Mouse (Mus musculus) stomach, embryonic 14.5 days (tissue): ENCODE data around the gene Troap. TPM values are rescaled to one million over a fixed set of nuclear protein-coding genes. Genes with fewer than 3 reads are reported as not detected.

Source experiments
- ATAC-seq: fragments of 200-750 bp; cut with Nextera tagmentation; 2 replicates; pipeline ENCODE4 v1.8.0; 2017; ENCODE audit warnings: low read depth, moderate TSS enrichment; ENCODE audit not compliant: insufficient number of reproducible peaks, insufficient read depth, low FRiP score
- H3K27ac ChIP-seq: fragments of 300-500 bp; sonication (generic); 2 replicates; pipeline ENCODE4 v1.5.1; 2014; ENCODE audit warnings: mild to moderate bottlenecking, low read length, moderate library complexity, mixed read lengths
- H3K27me3 ChIP-seq: fragments of 300-500 bp; sonication (generic); 2 replicates; pipeline ENCODE4 v1.6.1; 2014; ENCODE audit warnings: low read length, control low read depth, mixed read lengths; ENCODE audit not compliant: control insufficient read depth, insufficient read depth
- H3K36me3 ChIP-seq: fragments of 300-500 bp; sonication (generic); 2 replicates; pipeline ENCODE4 v1.6.1; 2014; ENCODE audit warnings: mild to moderate bottlenecking, control low read depth, low read length, moderate library complexity, mixed read lengths; ENCODE audit not compliant: control insufficient read depth, insufficient read depth
- H3K4me1 ChIP-seq: fragments of 300-500 bp; sonication (generic); 2 replicates; pipeline ENCODE4 v1.6.1; 2014; ENCODE audit warnings: low read length, control low read depth, mixed read lengths; ENCODE audit not compliant: control insufficient read depth, insufficient read depth
- H3K4me2 ChIP-seq: fragments of 300-500 bp; sonication (generic); replicated peaks from 2 replicates; pipeline ENCODE4 v1.6.1; 2014; ENCODE audit warnings: low read depth, low read length, control low read depth
- H3K4me3 ChIP-seq: fragments of 300-500 bp; sonication (generic); 2 replicates; pipeline ENCODE4 v1.5.1; 2014; ENCODE audit warnings: low read depth, low read length, control low read depth
- H3K9ac ChIP-seq: fragments of 300-500 bp; sonication (generic); replicated peaks from 2 replicates; pipeline ENCODE4 v1.6.1; 2014; ENCODE audit warnings: low read depth, mild to moderate bottlenecking, control low read depth, low read length, moderate library complexity, mixed read lengths
- H3K9me3 ChIP-seq: fragments of 300-500 bp; sonication (generic); 2 replicates; pipeline ENCODE4 v1.6.1; 2016; ENCODE audit warnings: low read depth, low read length, control low read depth; ENCODE audit not compliant: control insufficient read depth
- WGBS: fragments of 180-500 bp; shearing (Covaris S2); extraction: QIAGEN DNeasy Blood & Tissue Kit; methylation state at CpG from one replicate; pipeline ENCODE4 v1.1.7; 2014; 5-methylcytosine and 5-hydroxymethylcytosine counted together
- polyA plus RNA-seq: library from polyadenylated mRNA; unstranded; fragments of >200 nt; fragmentation: Nextera tagmentation; extraction: Ambion mirVana; gene quantifications from 2 replicates; pipeline ENCODE4 v1.2.1, GENCODE M21; 2014

Gene Troap
- polyA plus RNA-seq, 1 experiment from 2014 or later: 24.6 TPM

DNA sequence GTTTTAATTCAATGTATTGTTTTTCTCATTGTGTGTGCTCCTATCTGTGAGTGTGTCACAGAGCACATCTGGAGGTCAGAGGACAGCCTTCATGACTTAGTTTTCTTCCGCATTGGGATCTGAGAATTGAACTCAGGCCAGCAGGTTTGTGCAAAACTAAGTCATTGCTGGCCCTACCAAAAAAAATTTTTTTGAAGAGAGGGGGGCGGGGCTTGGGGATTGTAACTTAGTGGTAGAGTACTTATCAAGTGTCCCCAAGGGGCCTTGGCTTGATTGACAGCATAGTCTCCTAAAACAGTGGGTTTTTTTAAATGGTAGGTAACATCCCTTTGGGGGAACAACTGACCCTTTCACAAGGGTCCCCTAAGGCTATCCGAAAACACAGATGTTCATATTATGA is 36.8 kb downstream of the Troap start:
- no peak overlapping the region for H3K4me3 ChIP-seq
- H3K27me3 ChIP-seq: no peaks in the 10 kb centered on the region
- no peak overlapping the region for H3K9ac ChIP-seq
- 85% methylated on average over 3 of the region's 3 CpGs for WGBS
- H3K27ac ChIP-seq: no peak overlapping the region
- no peak for ATAC-seq
- H3K9me3 ChIP-seq: no peaks in the 10 kb centered on the region
- no peak overlapping the region for H3K4me2 ChIP-seq
- H3K36me3 ChIP-seq: no peaks in the 10 kb centered on the region
- H3K4me1 ChIP-seq: no peaks in the 10 kb centered on the region

DNA sequence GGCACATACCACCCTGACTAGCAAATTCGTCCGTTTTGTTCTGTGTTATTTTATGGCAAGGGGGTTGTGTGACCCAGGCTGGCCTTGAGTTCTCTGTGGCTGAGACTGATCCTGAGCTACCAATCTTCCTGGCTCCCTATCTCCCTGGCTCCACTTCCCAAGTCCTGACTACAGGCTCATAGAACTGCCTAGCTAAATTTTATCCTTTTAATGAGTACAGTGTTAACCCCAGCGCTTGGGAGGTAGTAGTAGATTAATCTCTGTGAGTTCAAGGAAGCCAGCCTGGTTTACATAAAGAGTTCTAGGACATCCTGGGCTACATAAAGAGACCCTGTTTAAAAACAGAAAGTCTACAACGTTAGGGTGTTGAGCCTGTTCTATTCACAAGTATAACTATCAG is 37.4 kb downstream of the Troap start:
- H3K4me3 ChIP-seq: no peak overlapping the region
- WGBS: 51% methylated on average over 4 of the region's 4 CpGs
- H3K9ac ChIP-seq: no peak overlapping the region
- no peak for ATAC-seq
- H3K4me2 ChIP-seq: no peak overlapping the region
- H3K27ac ChIP-seq: no peak overlapping the region
- H3K27me3 ChIP-seq: no peaks in the 10 kb centered on the region
- H3K36me3 ChIP-seq: no peaks in the 10 kb centered on the region
- no peaks in the 10 kb centered on the region for H3K9me3 ChIP-seq
- H3K4me1 ChIP-seq: no peaks in the 10 kb centered on the region

DNA sequence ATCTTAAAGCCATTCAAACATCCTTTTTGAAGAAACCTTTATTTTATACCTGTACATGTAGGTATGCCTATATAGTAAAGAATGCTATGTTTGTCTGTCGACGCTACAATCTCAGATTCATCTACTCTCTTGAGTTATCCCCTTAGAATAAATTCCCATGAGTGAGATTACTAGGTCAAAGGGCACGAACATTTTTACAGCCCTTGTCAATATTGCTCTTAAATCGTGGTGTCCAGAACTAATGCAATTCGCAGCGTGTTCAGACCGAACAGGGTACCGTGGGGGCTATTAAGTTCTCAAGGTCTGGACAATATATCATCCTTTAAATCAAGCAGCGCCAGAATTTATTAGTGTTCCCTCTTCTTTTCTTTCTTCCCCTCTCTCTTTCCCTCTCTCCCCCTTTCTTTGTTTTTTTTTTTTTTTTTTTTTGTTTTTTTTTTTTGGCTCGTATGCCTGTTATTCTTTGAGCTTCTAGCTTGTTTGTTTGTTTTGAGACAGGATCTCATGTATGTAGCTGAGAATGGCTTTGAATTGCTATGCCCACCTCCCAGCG is 38.5 kb downstream of the Troap start:
- 54% methylated on average over 11 of the region's 11 CpGs for WGBS
- Histone ChIP-seq H3K27me3 (no peaks in the 10 kb centered on the region), H3K4me3 (no peak overlapping the region), H3K36me3 (no peaks in the 10 kb centered on the region), H3K9ac (no peak overlapping the region), H3K9me3 (no peaks in the 10 kb centered on the region), H3K4me2 (no peak overlapping the region), H3K4me1 (no peaks in the 10 kb centered on the region), H3K27ac (no peak overlapping the region)
- ATAC-seq: no peak

DNA sequence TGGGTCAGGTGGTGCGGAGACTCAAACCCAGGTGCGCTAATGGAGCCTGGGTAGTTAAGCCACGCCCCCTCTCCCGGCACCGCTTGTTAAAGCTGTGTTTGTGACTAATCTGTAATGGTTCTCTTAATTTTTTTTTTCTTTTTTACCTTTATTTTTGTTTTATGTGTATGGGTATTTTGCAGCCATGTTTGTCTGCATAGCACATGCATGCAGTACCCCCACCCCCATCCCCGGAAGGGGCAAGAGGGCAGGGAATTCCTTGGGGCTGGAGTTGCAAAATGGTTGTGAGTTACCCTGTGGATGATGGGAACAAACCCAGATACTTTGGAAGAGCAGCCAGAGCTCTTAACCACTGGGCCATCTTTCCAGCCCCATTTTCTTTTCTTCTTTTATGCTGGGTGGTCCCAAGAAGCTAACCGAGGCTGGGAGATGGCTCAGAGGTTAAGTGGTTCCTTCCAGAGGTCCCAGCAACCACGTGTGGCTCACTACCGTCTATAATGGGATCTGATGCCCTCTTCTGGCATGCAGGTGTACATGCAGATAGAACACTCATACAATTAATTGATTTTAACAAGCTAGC is 39.1 kb downstream of the Troap start:
- Histone ChIP-seq H3K4me3 (no peak overlapping the region), H3K36me3 (no peaks in the 10 kb centered on the region), H3K9ac (no peak overlapping the region), H3K4me2 (no peak overlapping the region), H3K27ac (no peak overlapping the region), H3K27me3 (no peaks in the 10 kb centered on the region), H3K9me3 (no peaks in the 10 kb centered on the region), H3K4me1 (no peaks in the 10 kb centered on the region)
- 8% methylated on average over 9 of the region's 9 CpGs for WGBS
- ATAC-seq: no peak

DNA sequence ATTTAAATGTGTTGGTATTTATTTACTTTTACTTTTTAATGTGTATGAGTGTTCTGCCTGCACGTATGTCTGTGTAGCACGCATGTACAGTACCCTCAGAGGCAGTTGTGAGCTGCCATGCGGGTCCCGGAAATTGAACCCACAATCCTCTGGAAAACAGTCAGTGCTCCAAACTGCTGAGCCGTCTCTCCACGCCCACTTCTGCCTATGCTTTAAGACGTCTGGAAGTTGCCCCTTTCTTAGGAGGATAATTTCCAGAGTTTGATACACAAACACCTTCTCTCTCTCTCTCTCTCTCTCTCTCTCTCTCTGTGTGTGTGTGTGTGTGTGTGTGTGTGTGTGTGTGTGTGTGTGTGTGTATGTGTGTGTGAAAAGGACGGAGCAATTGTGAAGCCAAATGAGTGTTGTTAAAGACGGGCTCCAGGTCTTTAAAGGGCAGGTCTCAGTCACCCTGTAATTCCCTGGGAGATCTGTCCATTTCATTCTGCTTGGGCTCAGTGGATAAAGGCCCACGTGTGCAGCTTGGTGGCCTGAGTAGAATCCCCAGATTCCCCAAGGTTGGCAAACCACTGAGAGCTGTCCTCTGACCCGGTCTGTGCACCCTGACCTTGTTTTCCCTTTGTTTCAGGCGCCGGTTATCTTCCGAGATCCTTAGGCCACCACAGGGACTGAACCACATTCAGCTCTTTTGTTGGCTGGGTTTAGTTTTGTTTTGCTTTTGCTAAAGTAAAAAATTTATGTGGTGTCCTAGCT is 40.1 kb downstream of the Troap start:
- H3K4me3 ChIP-seq: no peak overlapping the region
- no peaks in the 10 kb centered on the region for H3K36me3 ChIP-seq
- H3K27me3 ChIP-seq: no peaks in the 10 kb centered on the region
- no peak overlapping the region for H3K27ac ChIP-seq
- H3K9ac ChIP-seq: no peak overlapping the region
- H3K4me2 ChIP-seq: no peak overlapping the region
- no peaks in the 10 kb centered on the region for H3K9me3 ChIP-seq
- WGBS: 52% methylated on average over 14 of the region's 14 CpGs
- no peak for ATAC-seq
- no peaks in the 10 kb centered on the region for H3K4me1 ChIP-seq

DNA sequence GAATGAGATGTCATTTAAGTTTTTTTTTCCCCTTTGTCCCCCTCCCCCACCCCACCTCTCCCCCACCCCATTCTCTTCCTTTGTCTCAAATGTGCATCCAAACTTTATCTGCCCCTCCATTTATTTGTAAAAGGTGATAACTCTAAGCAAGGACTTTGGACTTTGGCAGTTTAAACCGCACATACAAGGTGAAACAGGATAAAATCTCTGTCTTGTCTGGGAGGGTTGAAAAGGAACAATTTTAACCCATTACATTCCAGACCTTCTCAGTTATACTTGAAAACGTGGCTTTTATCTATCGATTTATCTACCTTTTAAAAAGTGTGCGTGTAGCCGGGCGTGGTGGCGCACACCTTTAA is 40.7 kb downstream of the Troap start:
- H3K4me2 ChIP-seq: no peak overlapping the region
- no peak overlapping the region for H3K27ac ChIP-seq
- no peak overlapping the region for H3K9ac ChIP-seq
- H3K4me3 ChIP-seq: no peak overlapping the region
- no peak for ATAC-seq
- 74% methylated on average over 7 of the region's 7 CpGs for WGBS
- no peaks in the 10 kb centered on the region for H3K4me1 ChIP-seq
- no peaks in the 10 kb centered on the region for H3K27me3 ChIP-seq
- no peaks in the 10 kb centered on the region for H3K9me3 ChIP-seq
- no peaks in the 10 kb centered on the region for H3K36me3 ChIP-seq

DNA sequence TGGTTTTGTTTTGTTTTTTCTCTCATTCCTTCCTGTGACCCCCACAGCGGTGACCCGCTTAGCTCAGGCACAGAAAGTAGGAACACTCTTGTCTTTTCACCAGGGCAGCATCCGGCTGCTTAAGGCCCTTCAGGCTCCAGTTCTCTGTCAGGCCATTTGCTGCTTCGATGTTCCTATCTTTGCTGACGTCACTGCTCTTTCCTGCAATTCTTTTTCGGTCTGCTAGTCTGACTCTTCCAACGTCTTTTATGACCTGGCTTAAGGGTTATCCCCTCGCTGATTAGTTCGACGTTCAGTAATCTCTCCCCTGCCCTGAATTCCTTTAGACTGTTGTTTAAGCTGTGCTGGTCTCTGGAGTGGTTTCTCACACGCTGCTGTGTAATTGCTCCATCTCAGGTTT is 42.2 kb downstream of the Troap start:
- no peaks in the 10 kb centered on the region for H3K27me3 ChIP-seq
- H3K4me3 ChIP-seq: no peak overlapping the region
- no peak overlapping the region for H3K4me2 ChIP-seq
- H3K36me3 ChIP-seq: no peaks in the 10 kb centered on the region
- no peak overlapping the region for H3K27ac ChIP-seq
- H3K4me1 ChIP-seq: no peaks in the 10 kb centered on the region
- H3K9me3 ChIP-seq: no peaks in the 10 kb centered on the region
- no peak for ATAC-seq
- 46% methylated on average over 11 of the region's 11 CpGs for WGBS
- H3K9ac ChIP-seq: no peak overlapping the region

DNA sequence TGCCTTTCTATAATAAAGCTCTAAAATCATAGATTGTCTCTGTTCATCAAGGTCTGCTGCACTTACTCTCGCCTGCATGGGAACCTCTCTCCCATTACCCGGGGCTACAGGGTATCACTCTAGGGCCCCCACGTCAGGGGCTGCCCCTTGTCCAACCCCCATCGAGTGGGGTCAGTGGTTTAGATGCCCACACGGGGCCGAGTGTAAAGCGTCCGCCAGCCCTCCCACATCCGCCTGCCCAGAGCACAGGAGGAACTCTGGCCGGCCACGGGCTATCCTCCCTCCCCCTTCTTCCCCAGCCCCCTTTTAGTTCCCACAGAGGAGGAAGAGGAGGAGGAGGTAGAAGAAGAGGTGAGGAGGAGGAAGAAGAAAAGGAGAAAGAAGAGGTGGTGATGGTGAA is 46.4 kb downstream of the Troap start:
- Histone ChIP-seq H3K4me2 (no peak overlapping the region), H3K9me3 (no peaks in the 10 kb centered on the region), H3K4me1 (no peaks in the 10 kb centered on the region), H3K9ac (no peak overlapping the region), H3K36me3 (no peaks in the 10 kb centered on the region), H3K27me3 (no peaks in the 10 kb centered on the region), H3K27ac (no peak overlapping the region), H3K4me3 (no peak overlapping the region)
- no peak for ATAC-seq
- 9% methylated on average over 11 of the region's 11 CpGs for WGBS
